Mouse (Mus musculus): ENCODE data around the gene F2rl1.

The F2rl1 gene

DNA sequence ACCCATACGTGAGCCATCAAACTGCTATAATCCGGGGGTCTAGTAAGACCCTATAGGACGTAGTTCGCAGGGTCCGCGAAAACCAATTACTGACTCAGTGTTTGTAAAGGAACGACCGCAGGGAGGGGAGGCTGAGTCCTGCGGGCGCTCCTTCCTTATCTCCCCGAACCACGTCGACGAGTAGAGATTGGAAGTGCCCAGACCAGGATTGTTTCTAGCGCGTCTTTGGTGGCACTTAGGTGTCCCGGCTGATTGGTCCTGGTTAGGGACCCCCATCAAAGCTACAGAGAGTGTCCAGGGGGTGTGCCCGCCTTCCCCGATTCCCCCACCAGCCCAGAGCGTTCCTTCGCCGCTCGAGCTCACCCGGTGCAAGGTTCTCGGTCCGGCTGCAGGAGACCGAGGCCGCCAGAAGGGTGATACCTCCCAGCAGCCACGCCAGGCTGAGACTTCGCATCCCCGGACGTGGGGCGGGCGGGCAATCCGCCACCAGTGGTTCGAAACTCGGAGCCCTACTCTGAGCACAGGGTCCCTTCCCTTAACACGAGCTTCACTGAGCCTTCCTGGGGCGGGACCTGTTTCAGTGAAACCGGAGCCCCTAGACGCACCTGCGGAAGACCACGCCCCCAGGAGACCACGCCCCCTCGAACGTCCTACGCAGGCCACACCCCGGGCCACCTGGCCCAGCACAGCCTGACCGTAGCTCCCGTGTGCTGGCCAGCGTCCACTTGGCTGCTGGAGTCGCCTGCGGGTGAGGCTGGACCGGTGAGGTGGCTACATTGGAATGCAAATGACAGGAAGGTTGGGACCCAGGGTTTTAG lies at the start of gene F2rl1:
Gene F2rl1, minus strand, starts transcription at position 554 of the 818 bp plus-strand sequence.
- no peak for DNase-seq (ENCODE audit: low read depth)

DNA sequence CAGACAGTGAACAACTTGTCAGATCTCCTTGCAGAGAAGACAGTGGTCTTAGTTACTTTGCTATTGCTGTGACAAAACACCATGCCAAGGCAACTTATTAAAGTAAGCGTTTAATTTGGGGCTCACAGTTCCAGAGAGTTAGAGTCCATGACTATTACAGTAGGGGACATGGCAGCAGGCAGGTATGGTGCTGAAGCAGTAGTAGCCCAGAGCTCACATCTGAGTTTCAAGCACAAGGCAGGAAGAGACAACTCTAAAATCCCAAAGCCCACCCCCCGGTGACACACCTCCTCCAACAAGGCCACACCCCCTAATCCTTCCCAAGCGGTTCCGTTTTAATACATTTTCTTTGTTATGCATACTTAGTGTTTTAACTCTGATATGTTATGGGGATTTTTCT lies 45.9 kb upstream of the F2rl1 start:
- no peak for DNase-seq (ENCODE audit: low read depth)

DNA sequence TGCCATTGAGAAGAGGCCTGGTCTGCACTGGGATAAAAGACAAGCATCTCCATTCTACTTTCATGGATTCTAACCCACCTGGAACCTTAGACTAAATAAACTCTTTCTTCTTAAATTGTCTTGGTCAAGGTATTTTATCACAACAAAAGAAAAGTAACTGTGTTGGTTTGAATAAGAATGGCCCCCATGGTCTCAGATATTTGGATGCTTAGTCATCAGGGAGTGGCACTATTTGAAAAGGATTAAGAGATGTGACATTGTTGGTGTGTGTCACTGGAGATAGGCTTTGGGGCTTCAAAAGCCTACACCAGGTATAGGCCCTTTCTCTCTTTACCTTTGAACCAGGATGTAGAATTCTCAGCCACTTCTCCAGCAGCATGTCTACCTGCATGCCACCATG lies 44.3 kb upstream of the F2rl1 start:
- DNase-seq (ENCODE audit: low read depth): no peak

DNA sequence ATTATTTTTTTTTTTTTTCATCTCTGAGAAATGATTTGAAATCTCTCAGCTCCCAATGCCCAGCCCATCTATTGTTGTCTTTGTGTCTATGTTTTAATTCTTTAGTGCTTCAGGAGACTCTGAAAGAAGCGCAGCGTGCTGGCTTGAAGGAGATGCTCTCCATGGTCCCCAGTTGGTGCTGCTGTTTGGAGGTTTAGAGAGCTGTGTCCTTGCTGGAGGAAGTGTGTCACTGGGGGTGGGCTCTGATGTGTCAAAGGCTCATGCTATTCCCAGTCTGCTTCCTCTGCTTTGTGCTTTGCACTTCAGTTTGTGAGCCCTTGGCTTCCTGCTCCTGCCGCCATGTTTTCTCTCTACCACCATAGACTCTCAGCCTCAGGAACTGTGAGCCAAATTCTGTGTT lies 43.3 kb upstream of the F2rl1 start:
- no peak for DNase-seq (ENCODE audit: low read depth)

DNA sequence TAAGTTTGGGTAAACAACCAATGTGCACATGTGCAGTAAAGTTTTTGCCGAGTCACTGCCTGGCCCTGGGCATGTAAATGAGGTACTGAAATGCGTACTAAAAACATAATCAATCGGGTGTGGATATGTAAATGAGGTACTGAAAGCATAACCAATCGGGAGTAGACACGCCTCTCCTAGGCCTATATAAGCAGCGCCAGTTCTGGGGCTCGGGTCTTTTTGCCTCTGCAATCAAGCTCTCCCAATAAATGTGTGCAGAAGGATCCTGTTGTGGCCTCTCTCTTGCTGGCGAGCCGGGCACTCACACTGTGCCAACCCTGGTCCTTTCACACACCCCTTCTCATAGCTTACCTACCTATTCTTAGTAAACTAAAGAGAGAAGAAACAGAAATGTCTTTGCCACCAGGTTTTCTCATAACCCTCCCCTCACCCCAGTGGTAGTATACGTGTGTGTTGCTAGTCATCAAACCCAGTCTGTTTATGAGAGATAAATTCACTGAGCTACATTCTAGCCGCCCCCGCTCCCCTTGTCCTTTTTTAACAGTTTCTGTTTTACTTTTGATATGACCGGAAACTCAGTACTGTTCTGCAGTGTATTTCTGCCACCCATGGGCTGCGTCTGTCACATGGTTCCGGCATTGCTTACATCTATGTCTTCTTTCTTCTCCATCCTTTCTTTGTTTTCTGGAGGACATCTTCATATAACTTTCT lies 42.0 kb upstream of the F2rl1 start:
- no peak for DNase-seq (ENCODE audit: low read depth)

DNA sequence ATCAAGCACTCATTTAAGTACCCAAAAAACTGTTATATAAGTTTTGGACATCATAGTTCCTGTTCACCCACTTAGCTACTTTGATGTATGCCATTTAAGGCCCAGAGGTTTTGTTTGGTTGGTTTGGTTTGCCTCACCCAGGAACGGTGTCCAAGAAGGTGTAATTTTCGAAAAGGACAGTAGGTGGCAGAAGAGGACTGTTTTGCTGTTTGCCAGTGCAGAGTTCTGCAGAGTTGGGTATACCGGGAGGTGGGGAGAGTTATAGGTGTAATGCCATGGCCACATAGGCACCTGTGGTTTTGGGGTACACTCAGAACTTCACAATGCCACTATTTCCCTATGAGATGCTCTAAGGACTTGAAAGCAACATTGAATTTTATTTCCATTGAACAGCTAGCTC lies 38.7 kb upstream of the F2rl1 start:
- DNase-seq (ENCODE audit: low read depth): peak; percentile 80

DNA sequence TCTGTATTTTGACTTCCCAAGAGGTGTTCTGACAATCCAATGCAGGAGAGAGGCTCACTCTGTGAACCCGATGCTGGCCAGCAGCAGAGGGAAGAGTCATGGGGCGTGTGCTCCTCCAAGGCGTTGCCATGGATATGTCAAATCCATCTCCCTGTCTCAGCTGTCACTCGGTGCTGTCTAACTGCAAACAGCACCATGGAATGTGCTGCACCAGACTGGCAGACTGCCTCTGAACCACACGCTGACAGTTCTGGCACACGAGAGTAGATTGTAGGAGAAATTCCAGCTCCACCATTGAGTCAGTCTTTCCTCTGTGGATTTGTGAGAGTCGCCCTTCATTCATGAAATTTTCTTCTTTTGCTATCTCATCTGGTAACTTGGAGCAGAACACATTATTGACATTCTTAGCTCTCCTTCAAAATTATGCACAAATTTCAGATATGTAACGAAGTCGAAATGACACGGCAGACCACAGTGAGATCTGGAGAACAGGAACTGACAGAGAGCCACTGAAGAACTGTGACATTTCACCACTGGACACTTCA lies 38.1 kb upstream of the F2rl1 start:
- DNase-seq (ENCODE audit: low read depth): no peak

DNA sequence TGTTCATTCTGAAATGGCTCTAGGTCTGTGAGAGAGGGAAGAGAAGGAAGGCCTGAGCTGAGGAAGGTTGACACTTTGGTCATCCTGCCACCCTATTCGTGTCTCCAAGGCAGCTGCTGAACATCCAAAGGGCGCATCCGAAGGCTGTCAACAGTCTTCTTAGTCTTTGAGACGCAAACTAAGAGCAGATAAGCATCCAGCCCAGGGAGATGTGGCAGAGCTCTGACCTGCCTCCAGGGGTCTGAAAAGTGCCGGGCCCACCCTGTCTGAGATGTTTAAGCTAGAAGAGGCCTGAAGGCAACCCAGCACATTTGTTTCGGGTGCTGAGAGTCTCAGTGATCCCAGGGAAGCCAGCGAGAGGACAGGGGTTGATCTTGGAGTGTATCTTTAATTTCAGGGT lies 32.3 kb upstream of the F2rl1 start:
- no peak for DNase-seq (ENCODE audit: low read depth)

DNA sequence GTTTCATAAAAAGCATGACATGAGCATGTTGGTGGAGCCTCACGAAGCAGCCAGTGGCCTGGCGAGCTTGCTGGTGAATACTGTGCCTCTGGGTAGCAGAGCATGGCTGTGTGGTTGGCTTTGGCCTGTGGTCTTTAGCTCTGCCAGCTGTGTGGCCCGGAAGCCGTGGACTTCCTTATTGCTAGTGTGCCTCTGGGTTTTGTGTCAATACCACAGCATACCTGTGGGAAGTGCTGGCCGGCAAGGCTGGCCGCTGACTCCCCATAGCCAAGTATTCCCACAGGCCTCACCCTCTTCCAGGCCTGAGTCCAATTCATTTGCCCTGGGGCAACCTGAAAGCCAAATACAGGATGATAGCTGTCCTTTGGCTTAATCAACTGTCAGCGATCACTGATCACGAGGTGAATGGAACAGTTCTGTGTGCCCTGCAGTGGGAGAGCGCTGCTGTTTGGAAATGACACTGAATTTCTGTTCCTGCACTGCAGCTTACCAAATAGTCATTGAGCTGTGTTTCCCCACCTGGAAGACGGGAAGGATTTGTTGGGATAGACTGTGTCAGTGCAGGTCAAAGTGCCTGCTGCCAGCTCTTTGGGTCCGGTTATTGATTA lies 29.0 kb upstream of the F2rl1 start:
- DNase-seq (ENCODE audit: low read depth): peak; percentile 79

DNA sequence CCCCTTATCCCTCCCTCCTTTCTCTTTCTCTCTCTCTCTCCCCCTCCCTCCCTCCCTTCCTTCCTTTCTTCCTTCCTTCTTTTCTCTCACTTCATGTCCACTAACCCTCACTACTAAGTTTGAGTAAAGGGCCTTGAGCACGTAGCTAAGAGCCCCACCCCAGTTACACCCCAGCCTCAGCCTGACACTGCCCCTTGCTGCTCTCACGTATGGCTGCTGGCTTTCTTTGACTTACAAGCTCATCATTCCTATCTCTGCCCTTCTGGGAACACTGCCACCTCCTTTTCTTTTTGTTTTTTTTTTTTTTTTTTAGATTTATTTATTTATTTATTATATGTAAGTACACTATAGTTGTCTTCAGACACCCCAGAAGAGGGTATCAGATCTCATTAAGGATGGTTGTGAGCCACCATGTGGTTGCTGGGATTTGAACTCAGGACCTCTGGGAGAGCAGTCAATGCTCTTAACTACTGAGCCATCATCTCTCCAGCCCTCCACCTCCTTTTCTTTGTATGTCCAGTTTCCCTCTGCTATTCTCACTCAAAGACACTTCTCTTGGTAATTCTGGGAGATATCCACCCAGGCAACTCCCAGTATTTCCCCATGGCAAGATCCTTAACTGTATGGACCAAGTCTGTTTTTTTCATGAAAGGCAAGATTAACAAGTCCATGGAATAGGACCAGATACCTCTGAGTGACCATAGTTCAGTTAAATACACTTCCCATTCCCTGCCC lies 25.8 kb upstream of the F2rl1 start:
- DNase-seq (ENCODE audit: low read depth): no peak

DNA sequence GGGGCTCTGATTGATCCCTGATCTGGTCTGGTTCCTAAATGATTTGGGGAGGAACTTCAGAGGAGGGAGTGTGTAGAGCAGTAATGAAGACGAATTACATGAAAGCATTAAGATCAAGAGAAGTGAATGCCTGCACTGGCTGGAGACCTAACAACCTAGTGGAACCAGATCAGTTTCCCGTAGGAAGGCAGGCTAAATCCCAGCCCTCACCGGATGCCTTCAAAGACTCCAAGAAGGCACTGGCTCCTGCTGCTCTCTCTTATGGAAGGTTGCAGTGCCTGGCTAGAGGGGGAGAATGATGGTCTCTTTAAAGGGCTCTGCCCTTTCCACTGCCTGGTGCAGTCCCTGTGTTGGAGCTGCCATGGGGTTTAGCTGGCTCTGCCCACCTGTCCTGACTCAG lies 24.4 kb upstream of the F2rl1 start:
- no peak for DNase-seq (ENCODE audit: low read depth)

DNA sequence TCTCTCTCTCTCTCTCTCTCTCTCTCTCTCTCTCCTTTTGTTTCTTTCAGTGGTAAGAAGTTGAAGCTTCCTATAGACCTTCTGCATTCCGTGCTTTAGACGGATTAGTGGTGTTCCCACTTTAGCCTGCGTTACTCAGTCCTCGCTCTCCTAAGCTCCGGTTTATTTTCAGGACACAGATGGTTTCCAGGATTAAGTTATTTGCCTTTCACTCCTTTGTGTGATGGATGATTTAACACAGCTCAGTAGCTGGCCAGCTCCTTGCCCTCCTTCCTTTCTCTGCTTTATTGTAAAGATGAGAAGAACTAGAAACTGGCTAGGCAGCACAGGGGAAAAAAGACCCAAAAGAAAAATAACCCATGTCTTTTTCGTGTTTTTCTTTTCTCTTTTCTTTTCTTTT lies 23.8 kb upstream of the F2rl1 start:
- DNase-seq (ENCODE audit: low read depth): no peak

DNA sequence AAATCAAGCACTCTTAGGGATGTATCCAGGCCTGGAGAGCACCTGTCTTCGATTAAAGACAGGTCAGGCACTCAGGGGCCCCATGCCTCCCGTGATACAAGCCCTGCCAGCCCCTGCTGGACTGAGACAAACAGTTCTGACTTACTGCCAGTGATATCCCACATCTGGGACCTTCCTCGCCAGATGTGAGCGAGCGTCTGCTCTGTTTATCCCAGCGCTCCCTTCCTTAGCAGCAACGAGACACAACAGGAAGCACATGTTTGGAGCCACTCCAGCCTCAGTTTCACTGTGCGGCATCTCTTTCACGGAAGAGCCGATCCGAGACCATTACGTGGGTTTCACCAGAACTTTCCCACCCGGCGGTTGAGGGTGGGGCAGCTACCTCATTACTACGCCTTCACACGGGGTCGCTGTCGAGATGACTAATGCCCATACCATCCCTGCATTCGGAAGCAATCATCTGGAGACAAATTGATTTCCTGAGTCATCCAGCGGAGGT lies 23.3 kb upstream of the F2rl1 start:
- no peak for DNase-seq (ENCODE audit: low read depth)

DNA sequence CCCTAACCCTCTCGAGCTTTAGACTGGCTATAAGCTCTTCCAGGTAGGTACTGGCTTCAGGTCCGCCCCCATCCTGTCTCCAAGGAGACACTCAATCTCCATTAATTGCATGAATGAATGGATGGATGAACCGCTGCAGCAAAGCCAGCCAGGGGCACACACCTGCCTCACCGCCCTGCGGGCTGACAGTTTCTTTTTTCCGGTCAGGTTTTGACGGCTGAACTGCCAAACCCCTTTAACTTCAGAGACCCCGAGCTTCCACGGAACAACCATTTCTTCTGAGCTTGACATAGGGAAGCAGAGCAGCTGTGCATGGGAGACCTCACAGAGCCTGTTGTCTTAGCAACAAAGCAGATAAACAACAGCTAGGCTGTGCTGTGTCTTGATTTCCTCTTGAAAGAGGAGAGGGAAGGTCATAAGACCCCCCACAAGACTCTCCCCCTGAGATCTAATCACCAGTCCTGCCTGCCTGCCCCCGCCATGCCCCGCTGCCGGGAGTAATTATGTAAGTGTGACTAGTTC lies 22.1 kb upstream of the F2rl1 start:
- no peak for DNase-seq (ENCODE audit: low read depth)

DNA sequence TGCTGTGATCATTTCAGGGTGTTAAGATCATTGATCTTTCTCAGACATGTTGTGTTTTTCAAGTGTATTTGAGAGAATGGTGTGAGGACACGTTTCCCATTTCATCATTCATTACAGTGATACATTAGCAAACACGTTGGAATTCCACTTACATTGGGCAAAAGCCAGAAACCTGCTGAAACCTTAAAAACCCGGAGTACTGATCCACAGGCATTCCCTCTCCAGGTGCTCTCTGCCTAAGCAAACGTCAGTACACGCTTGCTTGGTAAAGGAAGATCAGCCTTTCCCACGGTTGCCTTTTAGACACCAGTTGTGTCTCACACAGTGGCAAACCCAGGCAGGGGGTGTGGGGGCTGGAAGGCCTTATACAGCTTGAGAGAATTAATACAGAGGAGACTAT lies 21.2 kb upstream of the F2rl1 start:
- DNase-seq (ENCODE audit: low read depth): no peak

DNA sequence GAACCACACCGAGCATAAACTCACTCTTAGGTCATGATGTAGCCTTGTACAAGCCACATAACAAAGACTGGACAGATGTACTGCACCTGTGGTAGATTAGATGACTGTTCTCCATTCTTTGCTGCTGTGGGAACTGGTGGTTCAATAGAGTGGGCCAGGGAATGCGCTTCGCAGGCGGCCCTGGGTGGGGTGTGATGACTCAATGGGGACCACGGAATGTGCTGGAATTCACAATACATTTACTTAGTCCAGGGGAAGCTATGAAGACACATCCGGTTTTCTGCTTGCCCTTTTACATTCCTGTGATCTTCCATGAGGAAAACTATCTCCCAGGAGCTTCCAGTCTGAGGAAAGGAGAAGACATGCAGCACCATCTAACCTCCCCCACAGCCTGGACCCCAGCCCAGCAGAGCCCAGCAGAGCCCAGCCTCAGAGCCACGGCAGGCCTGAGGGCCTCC lies 20.7 kb upstream of the F2rl1 start:
- DNase-seq (ENCODE audit: low read depth): no peak

DNA sequence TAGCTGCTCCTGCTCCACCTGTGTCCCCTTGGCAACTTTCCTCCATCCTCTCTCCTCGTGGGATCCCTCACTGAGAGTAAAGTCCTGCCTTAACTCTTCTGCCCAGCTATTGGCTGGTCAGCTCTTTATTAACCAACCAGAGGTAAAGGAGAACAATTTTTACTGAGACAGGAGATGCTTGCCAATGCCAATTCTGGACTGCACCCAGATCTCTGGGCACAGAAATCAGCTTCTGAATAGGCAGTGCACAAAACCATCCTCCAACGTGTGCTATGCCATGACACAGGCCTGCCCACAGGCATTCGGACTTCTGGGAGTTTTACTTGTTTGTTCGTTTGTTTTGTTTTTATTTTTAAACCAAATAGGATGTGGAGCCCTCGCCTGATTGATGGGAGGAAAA lies 13.0 kb upstream of the F2rl1 start:
- DNase-seq (ENCODE audit: low read depth): no peak

DNA sequence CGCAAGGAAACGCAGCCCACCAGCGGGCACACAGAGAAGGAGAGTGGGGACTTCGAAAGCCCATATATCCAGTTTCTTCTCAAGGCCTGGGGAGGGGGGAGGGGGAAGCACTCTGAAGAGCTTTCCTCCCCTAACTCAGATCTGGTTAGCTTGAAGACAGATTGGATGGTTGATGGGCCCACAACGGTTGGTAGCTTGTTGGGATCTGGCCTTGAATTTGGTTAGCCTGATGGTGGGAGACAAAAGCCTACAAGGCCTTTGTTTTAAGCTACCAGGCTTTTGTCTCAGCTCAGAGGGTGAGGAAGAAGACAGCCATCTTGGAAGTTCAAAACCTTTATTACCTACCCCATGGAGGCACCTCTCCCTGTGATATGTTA lies 11.1 kb upstream of the F2rl1 start:
- no peak for DNase-seq (ENCODE audit: low read depth)

DNA sequence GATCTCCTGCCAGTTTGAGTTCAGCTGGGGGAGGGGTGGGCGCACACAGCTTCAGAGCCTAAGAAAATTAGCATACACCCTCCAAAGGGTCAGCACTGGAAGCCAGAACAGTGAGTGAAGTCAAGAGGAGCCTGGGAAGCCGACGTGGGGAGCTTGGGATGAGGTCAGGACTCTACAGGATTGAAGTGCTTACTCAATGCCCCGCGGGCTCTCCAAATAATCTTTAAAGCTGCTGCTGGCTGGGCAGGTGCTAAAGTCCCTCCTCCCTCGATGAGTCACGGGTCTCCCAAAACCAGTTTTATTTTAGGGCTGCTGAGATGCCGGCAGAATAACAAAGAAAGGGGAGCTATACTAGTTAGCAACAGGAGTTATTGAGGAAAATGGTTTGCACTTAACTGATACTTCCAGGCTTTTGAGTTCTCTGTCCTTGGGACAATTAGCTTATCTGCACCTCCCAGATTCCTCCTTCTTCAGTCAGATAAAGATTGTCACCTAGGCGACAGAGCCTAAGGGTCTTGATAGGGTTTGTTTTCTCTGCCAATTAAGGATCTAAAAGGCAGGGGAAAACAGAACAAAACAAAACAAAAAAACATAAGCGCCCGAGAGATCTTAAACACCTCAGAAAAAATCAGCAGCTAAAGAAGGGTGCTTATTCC lies 10.6 kb upstream of the F2rl1 start:
- DNase-seq (ENCODE audit: low read depth): no peak

DNA sequence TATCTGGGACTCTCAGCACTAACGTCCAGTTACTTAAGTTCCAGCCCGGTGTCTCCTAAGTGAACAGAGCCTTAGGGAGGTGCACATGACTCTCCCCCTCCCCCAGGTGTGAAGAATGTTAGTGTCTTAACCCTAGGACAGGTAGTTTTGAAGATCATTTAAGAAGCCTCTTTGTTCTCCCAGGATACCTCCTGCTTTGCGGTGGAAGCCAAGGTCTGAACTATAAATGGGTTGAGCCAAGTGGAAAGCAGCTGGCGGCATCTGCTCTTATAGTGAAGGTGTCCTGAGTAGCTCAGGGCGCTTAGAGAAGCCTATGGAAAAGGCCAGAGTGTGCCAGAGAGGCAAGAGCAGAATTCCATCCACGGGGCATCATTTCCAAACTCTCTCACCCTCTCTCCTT lies 10.0 kb upstream of the F2rl1 start:
- no peak for DNase-seq (ENCODE audit: low read depth)

DNA sequence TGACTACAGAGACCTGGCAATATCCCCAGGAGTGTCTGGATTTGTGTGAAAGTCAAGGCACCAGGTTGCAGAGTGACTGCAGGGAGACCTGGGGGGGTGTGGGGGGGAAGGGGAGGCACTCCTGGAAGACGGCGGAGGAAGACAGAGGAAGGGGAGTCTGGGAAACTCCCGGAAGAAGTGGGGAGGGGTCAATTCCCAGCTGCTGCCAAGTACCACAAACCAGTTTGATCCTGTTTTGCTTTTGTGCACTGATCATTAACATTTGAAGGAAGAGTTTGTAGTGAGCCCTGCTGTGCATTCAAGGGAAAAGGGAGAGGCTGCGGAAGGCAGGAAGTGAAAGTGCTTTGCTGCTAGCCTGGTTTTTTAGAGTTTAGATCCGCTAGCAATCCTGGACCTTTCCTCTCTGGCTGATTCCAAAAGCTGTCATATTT lies 9.1 kb upstream of the F2rl1 start:
- no peak for DNase-seq (ENCODE audit: low read depth)
